Mouse (Mus musculus): Measurements from ENCODE around the gene Scn2b.

Scn2b gene

DNA sequence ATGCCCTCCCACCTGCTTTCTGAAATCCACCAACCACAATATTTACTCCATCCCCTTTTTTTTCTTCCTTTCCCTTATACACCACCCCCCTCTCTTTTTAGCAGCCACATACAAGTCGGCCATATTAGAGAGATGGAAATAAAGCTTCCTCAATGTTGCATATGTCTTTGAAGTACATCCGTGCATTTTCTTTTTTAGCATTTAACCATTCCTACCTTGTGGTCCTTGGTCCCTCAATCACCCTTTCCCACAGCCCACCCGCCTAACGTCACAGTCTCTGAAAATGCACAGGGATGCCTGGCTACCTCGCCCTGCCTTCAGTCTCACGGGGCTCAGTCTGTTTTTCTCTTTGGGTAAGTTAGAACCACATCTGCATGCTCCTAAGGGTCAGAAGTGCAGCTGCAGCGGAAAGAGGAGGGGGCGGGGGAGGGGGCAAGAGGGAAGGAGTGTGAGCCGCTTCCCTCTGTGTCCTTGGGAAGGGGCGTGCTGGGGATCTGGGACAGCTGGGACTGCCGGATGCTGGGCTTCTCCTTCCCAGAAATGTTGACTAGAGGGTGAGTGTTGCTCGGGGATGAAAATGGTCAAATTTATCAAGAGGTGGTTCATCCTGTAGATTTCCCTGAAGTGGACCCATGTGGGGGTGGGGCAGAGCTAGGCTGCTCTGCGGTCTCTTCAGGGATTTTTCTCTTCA, at the start of gene Scn2b:
Gene Scn2b (plus strand): TSS at position 42 of the 691 bp plus-strand sequence.
- peak; percentile 40 for DNase-seq

DNA sequence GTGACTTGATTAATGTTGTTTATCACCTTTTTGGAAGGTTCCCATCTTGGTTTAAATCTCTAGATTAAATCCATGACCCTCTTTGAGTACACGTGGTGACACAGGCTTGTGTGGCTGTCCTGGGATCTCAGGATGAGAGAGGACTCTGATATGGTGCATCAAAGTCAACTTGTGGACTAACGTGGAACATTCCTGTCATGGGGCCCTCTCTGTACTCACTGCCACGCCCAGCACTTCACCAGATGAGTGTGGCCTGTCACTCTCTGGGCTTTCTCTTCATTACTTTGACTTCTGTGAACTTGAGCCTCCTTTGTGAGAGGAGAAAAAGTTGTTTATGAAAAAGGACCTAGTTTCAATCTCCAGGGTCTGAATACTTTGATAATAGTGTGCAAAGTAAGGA, 45.8 kb upstream of the Scn2b start:
- no peak for DNase-seq

DNA sequence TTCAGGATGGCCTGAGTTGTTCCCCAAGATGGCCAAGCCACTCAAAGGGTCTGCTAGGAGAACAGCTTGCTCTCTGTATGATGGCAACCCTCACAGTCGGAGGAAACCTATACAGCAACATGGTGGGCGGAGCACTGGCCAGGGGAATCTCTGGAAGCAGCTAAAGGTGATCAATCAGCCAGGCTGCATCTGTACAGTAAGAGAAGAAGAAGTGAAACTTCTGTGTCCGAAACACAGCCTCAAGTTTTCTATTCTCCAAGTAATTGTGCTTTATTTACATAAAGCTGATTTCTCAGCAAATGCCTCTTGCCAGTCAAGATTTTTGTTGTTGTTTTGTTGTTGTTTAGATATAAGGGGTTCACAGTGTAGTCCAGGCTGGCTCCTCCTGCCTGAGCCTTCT, 39.7 kb upstream of the Scn2b start:
- no peak for DNase-seq

DNA sequence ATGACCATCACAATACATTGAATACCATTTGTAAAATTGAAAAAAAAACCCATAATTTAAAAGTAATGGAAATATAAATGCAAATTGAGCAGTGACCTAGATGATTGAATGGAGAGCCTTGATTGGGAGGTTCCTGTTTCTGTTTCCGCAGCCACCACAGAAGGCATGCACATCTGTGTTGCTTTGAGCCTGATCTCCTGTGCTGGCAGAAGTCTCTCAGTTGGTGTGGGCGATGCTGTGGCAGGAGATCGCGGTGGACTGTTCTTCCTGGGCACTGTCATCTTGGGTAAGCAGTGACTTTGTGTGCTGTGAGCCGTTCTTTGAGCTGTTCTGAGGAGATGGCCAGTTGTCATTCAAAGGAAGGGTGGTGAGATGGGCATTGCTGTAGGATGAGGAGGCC, 38.6 kb upstream of the Scn2b start, which contains the start of gene Jaml:
Gene Jaml (plus strand): TSS at position 173 of the 400 bp plus-strand sequence.
- DNase-seq, result no peak

DNA sequence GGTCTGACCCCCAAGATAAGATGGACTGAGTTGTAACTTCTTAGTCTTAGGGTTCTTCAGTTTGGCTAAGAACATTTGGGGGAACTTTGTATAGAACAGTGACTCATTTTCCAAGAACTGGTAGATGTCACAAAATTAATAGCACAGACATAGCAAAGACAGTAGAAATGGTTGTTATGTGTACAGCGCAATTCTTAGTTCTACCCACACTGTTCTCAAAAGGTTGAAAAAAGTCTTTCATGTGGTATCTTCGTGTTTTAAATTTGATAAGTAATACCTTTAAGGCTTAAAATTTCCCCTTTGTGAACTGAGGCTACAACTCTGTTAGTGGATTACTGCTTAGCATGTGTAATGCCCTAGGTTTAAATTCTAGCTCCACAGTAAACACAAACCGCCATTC, 34.5 kb upstream of the Scn2b start:
- DNase-seq, result no peak

DNA sequence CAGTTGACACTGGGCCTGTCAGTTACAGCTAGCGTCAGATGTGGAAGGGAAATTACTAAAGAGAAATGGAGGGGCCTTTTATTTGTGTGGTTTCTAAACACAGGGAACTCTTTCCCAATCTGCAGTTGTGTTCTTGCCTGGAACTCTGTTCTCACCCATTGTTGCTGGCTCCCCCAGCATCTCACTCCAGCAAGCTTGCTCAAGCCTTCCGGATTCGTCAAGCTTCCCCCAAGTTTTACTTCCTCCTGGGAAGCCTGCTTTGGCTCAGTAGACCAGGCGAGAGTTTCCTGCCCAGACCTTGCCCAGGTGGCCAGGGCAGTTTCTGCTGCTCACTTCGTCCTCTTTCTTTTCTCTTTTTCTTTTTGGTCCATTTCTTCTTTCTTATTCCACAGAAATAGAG, 33.0 kb upstream of the Scn2b start:
- DNase-seq, result no peak

DNA sequence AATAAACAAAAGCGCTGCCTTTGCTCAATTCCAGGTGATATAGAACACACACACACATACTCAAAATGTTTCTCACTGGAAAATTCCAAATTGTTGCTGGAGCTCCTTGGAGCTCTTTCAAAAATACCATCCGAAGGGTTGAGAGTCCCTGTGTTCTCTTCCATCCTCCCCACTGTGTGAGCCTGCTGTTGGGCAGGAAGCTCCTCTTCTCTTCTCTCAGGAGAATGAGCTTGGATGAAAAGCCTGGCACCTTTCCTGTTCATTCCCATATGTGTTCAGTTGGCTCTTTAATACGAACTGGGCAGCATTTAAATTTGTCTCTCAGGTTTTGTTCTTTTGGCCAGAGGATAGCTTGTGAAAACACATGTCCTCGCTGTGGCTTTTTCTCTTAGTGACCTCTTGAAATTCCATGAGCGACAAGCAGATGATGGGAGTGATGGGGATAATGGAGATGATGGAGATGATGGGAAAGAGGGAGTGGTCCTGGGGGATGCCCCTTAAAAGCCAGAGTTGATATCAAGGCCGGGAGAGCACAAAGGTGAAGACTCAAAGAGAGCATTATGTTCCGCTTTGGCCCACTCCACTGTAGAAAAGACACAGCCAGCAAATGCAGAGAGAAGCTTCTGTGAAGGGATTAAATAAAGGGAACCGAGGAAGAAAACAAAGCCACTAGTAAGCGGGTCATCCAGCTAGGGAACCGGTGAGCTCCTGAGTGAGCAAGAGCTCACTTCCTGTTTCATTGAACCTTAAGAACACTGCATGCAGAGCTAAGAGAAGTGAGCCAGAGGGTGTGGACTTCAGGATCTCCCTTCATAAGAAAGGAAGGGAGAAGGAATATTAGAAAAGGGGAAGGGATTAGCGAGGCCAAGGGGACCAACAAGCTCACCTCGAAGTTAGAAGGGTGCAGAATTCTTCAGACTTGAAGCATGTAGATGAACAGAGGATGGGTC, 31.6 kb upstream of the Scn2b start:
- no peak for DNase-seq

DNA sequence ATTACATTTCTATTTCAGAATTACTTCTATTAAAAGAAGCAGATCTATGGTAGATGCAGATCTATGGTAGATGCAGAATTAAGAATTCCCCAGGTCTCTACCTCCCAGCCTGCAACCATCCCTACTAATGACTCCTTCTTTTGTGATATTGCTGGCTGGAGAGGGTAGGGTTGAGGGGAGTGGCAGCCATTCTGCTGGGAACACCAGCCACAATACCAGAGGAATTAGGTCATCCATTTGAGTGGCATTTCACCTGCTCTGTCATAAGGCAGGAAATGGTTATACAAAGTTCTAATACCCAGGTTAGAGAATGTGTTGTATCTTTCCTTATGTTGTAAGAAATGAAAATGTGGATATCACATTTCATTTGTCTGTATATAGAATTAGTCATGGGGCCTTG, 29.5 kb upstream of the Scn2b start:
- no peak for DNase-seq

DNA sequence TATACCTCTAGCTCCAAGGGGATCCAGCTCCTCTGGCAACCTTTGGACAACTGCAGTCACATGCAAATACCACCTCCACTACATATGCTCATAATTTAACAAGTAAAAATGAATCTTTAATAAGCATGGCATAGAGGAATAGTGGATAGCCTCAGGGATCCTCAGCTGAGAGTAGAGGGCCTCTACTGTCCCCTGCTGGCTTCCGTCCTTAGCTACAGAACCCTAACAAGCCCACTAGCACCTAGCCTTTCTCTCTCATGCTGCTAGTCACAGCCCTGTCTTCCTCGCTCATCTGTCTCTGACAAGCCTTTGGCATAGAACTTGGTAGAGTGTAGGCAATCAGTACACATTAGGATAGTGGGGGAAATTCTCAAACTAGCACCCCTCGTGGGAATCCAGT, 26.8 kb upstream of the Scn2b start:
- no peak for DNase-seq

DNA sequence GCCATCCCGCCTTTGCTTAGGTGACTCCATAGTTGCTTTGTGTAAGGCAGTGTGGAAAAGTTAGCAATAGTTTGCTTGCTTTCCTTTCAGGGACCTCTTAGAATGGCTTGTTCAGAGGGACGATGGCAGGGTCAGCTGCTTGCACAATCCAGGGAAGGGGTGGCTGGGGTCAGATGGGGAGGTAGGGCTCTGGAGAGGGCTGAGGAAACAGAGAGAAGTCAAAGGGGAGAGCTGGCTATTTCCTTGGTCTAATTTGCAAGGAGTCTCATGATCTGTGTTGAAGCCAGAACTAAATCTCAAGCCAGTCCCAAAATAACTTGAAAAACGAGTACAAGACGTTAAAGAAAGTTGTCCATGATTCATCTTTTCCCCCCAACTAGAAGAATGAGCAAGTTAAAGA, 24.9 kb upstream of the Scn2b start:
- no peak for DNase-seq

DNA sequence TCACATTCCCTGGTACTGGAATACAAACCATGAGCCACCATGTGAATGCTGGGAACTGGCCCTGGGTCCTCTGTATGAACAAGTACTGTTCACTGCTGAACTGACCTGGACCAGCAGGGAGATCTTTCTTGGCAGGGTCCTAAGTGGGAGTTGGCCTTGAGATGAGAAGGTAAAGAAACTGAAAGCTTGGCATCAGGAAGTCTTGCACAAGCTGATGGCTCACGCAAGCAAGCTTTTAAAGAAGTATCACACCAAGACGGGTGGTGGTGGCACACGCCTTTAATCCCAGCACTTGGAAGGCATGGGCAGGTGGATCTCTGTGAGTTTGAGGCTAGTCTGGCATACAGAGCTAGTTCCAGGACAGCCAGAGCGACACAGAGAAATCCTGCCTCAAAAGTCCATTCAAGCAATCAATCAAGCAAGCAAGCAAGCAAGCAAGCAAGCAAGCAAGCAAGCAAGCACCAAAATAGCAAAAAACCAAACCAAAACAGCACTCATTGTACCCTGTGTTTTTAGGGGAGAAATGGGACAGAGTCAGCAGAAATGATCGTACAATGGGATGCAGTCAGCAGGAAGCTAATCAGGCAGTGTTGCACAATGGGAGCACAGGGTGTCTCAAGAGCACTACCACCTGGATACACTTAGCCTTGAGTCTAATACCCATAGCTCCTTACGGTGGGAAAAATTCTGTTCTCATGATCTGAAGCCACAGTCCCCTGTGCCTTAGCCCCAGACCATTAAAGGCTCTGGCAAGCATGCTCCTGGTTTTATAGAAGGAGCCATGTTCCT, 22.2 kb upstream of the Scn2b start:
- DNase-seq, result no peak

DNA sequence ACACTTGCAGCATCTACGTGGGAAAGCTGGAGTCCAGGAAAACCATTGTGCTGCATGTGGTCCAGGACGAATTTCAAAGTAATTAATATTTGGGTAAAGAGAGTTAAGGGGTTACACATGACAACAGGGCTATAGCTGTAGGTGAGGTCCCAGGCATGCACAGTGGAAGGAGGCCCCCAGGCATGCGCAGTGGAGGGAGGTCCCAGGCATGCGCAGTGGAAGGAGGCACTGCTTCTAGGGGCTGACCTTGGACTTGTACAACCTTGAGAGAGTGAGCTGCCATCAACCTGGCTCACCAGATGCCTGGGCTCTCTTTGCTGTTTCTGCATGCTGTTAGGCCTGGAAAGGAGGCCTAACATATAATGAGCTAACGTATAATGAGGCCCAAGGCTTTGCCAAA, 19.7 kb upstream of the Scn2b start:
- DNase-seq, result no peak

DNA sequence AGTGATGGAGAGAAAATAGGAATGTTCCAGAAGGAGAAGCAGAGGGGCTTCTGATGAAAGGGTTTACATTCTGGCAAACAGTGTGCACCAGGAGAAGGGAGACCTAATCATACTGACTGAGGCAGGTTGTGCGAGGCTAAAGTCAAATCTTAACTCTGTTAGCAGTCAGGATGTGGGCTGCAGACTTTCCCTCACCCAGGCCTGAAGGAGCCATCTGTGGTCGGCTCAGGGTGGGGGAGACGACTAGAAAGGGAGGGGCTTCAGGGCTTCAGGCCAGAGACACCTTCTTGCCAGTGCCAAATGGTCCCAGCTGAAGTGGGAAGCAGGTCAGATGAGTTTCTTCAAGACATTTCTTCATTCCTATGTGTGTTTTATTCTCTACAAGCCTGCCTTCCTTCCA, 19.2 kb upstream of the Scn2b start:
- DNase-seq, result no peak

DNA sequence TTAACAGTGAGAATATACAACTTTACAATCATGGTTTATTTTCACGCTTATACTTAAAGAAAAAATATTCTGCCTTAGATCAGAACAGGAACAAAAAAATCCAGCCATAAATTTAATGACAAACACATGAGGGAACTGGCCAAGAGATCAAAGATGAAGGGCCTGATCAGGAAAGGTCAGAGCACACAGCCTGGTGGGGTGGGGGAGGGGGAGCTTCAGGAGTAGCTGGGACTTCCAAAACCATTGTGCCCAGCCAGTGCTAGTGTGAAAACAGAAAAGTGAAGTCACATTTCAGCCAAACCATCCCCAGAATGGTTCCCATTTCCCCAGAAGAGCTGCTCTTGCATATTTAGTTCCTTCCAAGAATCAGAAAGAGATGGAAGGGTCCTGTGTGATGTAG, 15.1 kb upstream of the Scn2b start:
- DNase-seq, result no peak

DNA sequence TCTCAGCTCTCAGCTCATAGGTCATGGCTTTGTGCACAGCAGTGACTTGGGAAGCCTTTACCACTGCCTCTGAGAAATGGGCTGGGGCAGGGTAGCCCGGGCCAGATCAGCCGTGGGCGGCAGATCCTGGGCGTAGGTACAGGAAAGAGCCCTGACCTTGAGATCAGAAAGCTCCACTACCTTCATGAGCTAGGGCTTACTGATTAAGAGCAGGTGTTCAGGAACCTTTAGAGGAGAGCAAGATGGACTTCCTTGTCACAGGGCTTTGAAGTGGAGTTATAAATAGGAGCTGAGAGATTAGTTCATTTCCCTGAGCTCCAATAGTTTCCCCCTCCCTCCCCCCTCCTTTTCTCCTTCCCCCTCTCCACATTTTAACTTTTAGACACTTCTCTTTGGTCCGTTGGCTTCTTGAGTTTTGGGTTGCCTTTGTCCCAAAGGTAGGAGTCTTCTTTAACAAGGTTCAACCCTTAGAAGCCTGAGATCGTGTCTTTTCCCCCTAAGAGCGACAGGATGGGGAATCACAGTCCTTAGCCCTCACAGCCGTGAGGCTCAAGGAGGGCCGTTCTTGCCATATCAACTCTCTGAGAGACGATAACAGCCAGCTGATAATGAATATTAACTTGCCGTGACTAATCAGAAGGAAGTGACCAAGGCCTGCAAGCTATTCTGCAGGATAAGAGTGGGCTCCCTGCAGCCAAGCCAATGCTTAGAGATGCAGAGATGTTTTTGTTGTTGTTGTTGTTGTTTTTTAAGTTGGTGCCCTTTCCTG, 14.2 kb upstream of the Scn2b start:
- DNase-seq, result no peak

DNA sequence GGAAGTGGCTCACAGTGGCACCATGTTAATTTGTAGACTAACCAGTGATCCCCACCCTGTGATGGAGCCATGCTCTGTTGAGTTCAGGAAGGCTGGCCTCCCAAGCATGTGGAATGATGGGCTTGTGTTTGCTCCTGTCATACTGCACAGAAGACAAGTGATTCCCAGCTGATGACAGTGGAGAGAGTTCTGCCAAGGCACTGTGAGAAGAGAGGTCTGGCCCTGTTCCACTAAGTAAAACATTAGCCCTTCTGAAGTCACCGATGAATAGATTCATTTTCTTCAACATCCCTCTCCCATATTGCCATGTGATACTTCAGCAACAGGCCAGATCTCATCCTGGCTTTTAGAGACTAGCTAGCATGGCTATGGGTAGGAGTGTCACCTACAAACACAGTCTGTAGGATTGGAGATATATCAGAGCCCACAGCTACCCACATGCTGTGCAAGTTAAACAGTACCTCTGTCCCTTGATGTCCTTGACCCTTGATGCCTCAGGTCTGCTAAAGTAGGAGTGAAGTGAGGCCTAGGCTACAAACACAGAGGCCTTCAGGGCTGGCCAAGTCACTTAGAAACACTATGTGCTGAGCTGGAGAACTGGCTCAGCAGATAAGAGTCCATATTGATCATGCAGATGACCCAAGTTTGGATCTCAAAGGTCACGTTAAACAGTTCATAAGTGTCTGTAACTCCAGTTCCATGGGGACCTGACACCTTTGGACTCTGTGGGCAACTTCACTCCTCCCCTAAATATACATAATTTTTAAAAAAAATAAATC, 11.8 kb upstream of the Scn2b start:
- DNase-seq, result no peak

DNA sequence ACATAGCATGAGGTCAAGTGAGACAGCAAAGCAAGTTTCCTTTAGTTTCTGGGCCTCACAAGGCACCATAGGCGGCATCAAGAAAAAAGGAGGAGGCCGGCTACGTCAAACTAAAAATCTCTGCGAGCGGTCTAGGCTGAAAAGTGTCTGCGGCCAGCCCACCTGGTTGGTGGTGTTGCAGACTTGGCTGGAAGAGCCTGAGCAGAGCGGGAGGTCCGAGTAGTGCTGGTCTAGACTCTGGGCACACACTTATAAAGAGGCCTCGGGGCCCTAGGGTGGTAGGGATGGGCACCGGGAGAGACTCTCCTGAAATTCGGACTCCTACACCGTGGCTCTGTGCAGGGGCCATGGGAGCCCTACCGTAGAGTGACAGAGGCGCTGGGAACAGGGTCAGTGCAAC, 1.9 kb upstream of the Scn2b start:
- peak; percentile 59 for DNase-seq

DNA sequence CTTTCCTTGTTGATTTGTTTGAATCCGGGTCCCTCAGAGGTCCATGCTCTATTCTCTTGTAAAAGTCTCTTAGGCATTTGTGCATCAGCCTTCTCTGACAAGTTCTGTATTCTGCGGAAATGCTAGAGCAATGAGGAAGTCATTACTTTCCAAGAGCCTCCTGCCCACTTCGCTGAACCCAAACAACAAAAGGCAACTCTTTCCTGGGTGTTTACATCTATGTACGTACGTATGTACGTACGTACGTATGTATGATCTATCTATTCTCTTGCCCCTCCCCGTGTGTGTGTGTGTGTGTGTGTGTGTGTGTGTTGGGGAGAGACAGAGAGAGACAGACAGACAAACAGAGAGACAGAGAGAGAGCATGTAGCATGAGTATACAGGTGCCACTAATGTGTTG, 763 bp upstream of the Scn2b start:
- DNase-seq, result no peak

DNA sequence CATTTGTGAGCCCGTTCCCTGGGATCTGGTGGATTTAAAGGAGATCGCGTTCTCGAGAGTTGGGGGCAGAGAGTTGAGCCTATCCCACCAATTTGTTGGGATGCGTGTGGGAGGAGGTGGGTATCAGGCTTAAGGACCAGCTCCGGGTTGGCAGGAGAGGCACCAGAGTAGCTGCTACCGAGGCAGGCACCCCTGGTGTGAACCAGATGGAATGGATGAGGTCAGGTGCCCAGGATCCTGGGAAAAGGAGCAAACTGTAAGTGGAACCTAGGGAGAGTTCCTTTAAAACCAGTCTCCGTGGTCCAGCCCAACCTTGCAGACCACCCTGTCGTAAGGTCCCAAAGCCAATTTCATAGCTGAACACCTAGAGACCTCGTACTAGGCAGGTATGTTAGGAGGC, 970 bp downstream of the Scn2b start:
- no peak for DNase-seq

DNA sequence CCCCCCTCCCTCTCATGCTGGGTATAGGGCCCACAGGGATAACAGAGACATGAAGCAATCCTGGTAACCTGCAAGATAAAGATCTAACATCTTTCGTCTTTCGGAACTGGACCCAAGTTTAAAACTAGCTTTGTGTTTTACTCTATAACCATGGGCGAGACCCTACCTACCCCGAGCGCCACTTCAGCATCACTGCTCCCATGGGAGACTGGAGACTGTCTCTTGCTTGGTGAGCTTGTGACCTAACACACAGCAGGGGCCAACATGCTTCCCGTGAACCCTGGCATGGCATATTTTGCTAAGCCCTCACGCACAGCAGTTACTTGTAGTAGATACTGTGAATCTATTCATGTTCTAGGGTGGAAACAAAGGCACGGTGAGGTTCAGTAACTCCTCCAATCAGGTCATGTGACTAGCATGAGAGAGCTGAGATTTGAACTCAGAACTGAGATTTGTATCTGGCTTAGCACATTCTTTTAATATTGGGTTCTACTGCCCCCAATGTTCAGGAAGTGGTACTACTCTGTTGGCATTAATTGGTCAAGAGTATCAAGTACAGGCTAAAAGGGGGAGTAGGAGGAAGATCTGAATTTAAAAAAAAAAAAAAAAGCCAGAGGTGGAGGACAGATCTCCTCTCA, 1.9 kb downstream of the Scn2b start:
- DNase-seq, result no peak

DNA sequence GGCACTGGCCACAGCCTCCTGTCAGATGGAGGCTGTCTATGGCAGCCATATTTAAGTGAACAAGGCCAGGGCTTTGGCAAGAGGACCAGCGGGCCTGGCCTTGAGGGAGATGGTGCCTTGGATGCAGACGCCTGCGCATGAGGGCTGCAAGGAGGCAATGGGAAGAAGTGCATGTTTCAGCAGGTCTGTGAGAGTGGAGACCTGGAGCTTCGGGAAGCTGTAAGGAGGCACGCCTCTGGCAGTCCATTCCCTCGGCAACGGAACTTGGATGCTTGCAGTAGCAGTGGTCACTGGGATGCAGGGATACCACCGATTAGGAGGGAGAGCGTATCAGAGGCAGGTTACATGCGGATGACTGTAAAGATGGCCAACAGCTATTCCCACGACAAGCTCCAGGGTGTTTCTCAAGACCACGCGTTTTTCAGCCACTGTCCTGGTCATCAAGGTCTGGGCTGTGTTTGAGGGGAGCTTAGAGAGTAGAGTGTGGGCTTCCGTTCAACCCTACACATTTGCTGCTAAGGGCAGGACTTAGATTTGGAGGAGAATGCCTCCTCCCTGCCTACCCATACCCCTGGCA, 2.5 kb downstream of the Scn2b start:
- no peak for DNase-seq
